Mouse (Mus musculus) frontal cortex, adult (tissue): ENCODE results near the gene Ndufaf1.
A peak's percentile ranks its signal among the peaks of the same experiment; 100 is the strongest.

ENCODE experiments used
- ATAC-seq: cut with Nextera tagmentation; 2 replicates; pipeline ENCODE4 v1.9.2; 2017; ENCODE audit warnings: mild to moderate bottlenecking, moderate library complexity, mixed read lengths; ENCODE audit not compliant: low TSS enrichment

The Ndufaf1 gene

DNA sequence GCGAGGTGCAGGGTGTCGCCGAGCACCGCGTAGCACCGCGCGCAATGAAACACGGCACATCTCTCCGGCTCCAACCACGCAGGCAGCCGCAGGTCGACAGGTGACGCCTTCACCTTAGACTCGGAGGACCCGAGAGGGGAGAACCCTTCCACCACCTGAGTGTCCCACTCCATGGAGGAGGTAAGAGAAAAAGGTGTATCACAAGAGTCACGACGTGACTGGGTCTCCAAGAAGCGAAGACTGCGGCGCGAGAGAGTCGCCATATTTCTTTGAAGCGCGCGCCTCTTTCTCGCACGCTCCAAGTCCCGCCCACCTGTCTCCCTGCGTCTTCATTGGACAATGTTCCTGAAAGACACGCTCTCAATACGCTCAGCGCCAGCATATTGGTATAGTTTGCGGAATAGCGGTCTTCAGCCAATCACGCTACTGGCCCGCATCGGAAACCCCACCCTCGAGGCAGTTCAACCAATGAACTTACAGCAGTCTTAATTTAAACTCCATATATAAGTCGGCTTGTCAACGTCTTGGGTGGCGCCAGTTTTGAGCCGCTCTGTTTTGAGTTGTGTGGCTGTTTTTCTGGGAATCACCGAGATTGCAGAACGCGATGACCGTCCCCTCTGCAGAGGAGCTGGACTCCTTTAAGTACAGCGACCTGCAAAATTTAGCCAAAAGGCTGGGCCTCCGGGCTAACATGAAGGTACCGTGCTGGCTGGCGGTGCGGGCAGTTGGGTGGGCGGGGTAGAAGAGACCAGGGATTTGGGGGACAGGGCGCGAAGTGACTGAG is 44.2 kb downstream of the Ndufaf1 start, which contains the start of the genes Nusap1 and Oip5:
Gene Nusap1 (plus strand): TSS at position 100 of the 784 bp plus-strand sequence.
Gene Oip5 (minus strand): TSS at position 271 of the 784 bp plus-strand sequence.
- ATAC-seq, result peak; percentile 100

DNA sequence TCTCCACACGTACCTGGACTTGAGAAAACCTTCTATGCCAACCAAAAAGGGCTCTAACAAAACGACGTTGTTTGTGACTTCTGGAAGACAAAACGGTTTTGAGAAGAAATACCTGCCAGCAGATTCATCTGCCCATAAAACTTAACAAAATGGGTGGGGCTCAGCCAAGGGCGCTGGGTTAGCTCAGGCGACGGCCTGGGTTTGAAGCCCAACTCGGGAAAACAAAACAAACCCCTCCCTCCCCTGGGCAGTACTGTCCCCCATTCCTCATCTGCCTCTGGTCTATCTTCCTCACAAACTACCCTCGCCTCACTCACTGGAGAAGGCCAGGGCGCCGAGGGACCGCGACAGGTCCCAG is 44.8 kb downstream of the Ndufaf1 start:
- no peak for ATAC-seq

DNA sequence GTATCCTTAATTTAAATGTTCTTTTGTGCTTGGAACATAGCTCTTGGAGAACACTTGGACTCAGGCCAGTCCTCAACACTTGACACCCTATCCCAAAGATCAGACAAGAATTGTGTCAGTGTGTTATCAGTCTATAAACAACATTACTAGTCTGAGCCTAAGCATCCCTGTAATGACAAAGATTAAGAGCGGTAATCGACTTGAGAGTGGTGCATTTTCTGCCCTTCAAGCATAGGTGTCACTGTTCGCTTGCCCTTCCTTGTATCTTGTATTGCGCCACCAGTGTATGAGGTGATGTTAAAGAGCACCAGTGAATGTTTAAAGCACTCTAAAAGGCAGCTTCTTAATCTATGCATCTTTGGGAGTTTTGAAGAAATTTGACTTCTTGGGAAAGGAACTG is 55.6 kb downstream of the Ndufaf1 start:
- ATAC-seq, result no peak
